Mouse (Mus musculus): Measurements from ENCODE around the gene Olfr819.
"Not testable (repeated sequence)": the region's sequence is repeated elsewhere in the genome, so short reads cannot be mapped to it uniquely, and the experiment has no call there.

DNA sequence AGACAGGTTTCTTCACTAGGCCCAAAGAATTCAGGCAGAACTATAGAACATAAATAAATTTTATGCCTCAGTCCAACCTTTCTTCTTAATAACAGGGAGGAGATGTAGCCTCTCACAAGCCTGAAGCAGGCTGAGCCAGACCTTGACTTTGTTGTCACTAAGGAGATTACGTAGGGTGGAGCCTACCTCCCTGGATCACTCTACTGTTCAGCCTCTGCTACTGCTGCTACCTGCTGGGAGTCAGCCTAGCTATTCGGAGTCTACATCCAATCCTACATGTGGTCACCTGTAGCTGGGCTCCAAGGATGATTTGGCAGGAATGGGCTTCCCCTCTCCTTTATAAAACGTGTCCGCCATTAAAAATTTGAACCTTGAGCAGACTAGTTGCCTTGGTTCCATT is 38.3 kb upstream of the Olfr819 start:
- not testable (repeated sequence) for TF ChIP-seq CTCF (IDR thresholded peaks at IDR 0.05; ENCODE audit: low read depth); EP300 (optimal IDR thresholded peaks at IDR 0.05)

Measured in stomach, postnatal 0 days (tissue).